Mouse (Mus musculus) midbrain, embryonic 11.5 days (tissue): Measurements from ENCODE around the gene Gm43552. TPM values are rescaled to one million over a fixed set of nuclear protein-coding genes. Genes with fewer than 3 reads are reported as not detected.
"Not testable (repeated sequence)": the region's sequence is repeated elsewhere in the genome, so short reads cannot be mapped to it uniquely, and the experiment has no call there.

ENCODE experiments used
- ATAC-seq: fragments of 200-750 bp; cut with Nextera tagmentation; 2 replicates; pipeline ENCODE4 v1.8.0; 2017; ENCODE audit warnings: moderate TSS enrichment, moderate library complexity; ENCODE audit not compliant: low FRiP score
- DNase-seq: peaks from one replicate; pipeline ENCODE4 v3.0.0; 2015; ENCODE audit warnings: low spot score; ENCODE audit errors: missing footprints
- H3K27ac ChIP-seq: fragments of 300-500 bp; sonication (generic); 2 replicates; pipeline ENCODE4 v1.5.1; 2014; ENCODE audit warnings: low read depth, low read length
- H3K27me3 ChIP-seq: fragments of 300-500 bp; sonication (generic); 2 replicates; pipeline ENCODE4 v1.6.1; 2014; ENCODE audit warnings: mild to moderate bottlenecking, low read length, moderate library complexity, mixed read lengths; ENCODE audit not compliant: control insufficient read depth, insufficient read depth
- H3K36me3 ChIP-seq: fragments of 300-500 bp; sonication (generic); 2 replicates; pipeline ENCODE4 v1.6.1; 2014; ENCODE audit warnings: mild to moderate bottlenecking, low read length, moderate library complexity, mixed read lengths; ENCODE audit not compliant: control insufficient read depth, insufficient read depth
- H3K4me1 ChIP-seq: fragments of 300-500 bp; sonication (generic); 2 replicates; pipeline ENCODE4 v1.6.1; 2014; ENCODE audit warnings: low read length; ENCODE audit not compliant: control insufficient read depth, insufficient read depth
- H3K4me2 ChIP-seq: fragments of 300-500 bp; sonication (generic); 2 replicates; pipeline ENCODE4 v1.6.1; 2014; ENCODE audit warnings: mild to moderate bottlenecking, moderate library complexity
- H3K4me3 ChIP-seq: fragments of 300-500 bp; sonication (generic); 2 replicates; pipeline ENCODE4 v1.5.1; 2014; ENCODE audit warnings: low read depth, low read length
- H3K9ac ChIP-seq: fragments of 300-500 bp; sonication (generic); 2 replicates; pipeline ENCODE4 v1.6.1; 2014; ENCODE audit warnings: low read length
- H3K9me3 ChIP-seq: fragments of 300-500 bp; sonication (generic); 2 replicates; pipeline ENCODE4 v1.6.1; 2016; ENCODE audit warnings: low read length; ENCODE audit not compliant: control insufficient read depth
- WGBS: fragments of 180-500 bp; shearing (Covaris S2); extraction: QIAGEN DNeasy Blood & Tissue Kit; methylation state at CpG from one replicate; pipeline ENCODE4 v1.1.7; 2014; 5-methylcytosine and 5-hydroxymethylcytosine counted together
- polyA plus RNA-seq: library from polyadenylated mRNA; unstranded; fragments of >200 nt; fragmentation: Nextera tagmentation; extraction: Ambion mirVana; gene quantifications from 2 replicates; pipeline ENCODE4 v1.2.1, GENCODE M21; 2014

The Gm43552 gene
- polyA plus RNA-seq, result not detected in 2 replicates

- peak within 1 kb of the TSS; percentile 80 for H3K27ac ChIP-seq
- H3K4me2 ChIP-seq, result peak within 1 kb of the TSS; percentile 82
- peak within 1 kb of the TSS; percentile 75 for H3K4me3 ChIP-seq
- no peak for DNase-seq
- peak; percentile 97 for ATAC-seq
- no peaks in the 10 kb centered on the region for H3K27me3 ChIP-seq
- H3K9me3 ChIP-seq, result no peaks in the 10 kb centered on the region
- H3K4me1 ChIP-seq, result peaks cover 8% of the 10 kb centered on the region
- H3K9ac ChIP-seq, result peak within 1 kb of the TSS; percentile 77
- no peaks in the 10 kb centered on the region for H3K36me3 ChIP-seq
- WGBS, result under 1% methylated on average over 64 of the region's 69 CpGs
Observed at GRCm38 (mm10) chr5:65492716-65493531, at the start of gene Gm43552. TSS of gene Gm43552 (minus strand) at chr5:65492833.

- Histone ChIP-seq H3K4me2 (no peak overlapping the region), H3K36me3 (no peaks in the 10 kb centered on the region), H3K27me3 (no peaks in the 10 kb centered on the region), H3K4me3 (no peak overlapping the region), H3K9ac (no peak overlapping the region), H3K27ac (no peak overlapping the region), H3K9me3 (no peaks in the 10 kb centered on the region), H3K4me1 (peaks cover 7% of the 10 kb centered on the region)
- ATAC-seq (no peak), DNase-seq (no peak)
- WGBS, result 89% methylated on average over 3 of the region's 3 CpGs
Observed at GRCm38 (mm10) chr5:65541889-65542288, 49.3 kb upstream of the Gm43552 start.

DNA sequence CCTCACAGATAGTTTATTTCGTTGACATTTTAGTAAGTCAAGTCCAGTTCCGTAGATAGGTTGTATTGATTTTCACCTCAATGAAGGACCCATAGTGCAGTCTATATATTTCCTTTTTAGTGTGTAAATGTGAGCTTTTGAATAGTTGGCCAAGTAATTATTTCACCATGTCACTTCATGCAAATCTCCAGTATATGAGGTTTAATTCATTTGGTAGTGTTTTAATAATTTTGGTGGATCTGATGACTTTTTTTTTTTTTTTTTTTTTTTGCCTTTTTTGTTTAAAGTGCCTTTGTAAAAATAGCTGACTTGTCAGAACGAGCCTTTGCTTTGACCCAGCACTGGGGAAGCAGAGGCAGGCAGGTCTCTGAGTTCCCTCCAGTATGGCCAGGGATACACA, 47.2 kb upstream of the Gm43552 start:
- Histone ChIP-seq H3K4me3 (no peak overlapping the region), H3K27me3 (no peaks in the 10 kb centered on the region), H3K4me1 (peaks cover 12% of the 10 kb centered on the region), H3K9me3 (no peaks in the 10 kb centered on the region), H3K36me3 (no peaks in the 10 kb centered on the region), H3K4me2 (no peak overlapping the region), H3K9ac (no peak overlapping the region), H3K27ac (no peak overlapping the region)
- no peak for DNase-seq
- WGBS, result 92% methylated on average over 3 of the region's 3 CpGs
- ATAC-seq, result no peak

GRCm38 (mm10) chr5:65538829-65539228, 46.2 kb upstream of the Gm43552 start:
- Histone ChIP-seq H3K27ac (no peak overlapping the region), H3K4me1 (peaks cover 12% of the 10 kb centered on the region), H3K4me2 (peak overlapping the region; percentile 44), H3K4me3 (peak overlapping the region; percentile 13; the same call in 1 of the 2 replicates), H3K9me3 (no peaks in the 10 kb centered on the region), H3K27me3 (no peaks in the 10 kb centered on the region), H3K36me3 (no peaks in the 10 kb centered on the region), H3K9ac (no peak overlapping the region)
- DNase-seq (peak; percentile 83), ATAC-seq (no peak)
- WGBS, result 23% methylated on average over 4 of the region's 4 CpGs

- H3K4me1 ChIP-seq, result peaks cover 12% of the 10 kb centered on the region
Observed at GRCm38 (mm10) chr5:65538121-65538520, 45.5 kb upstream of the Gm43552 start.

GRCm38 (mm10) chr5:65537420-65538071, 44.9 kb upstream of the Gm43552 start:
- Histone ChIP-seq H3K9me3 (no peaks in the 10 kb centered on the region), H3K27ac (peak overlapping the region; percentile 95), H3K9ac (peak overlapping the region; percentile 89), H3K27me3 (no peaks in the 10 kb centered on the region), H3K4me3 (peak overlapping the region; percentile 65), H3K4me1 (peaks cover 12% of the 10 kb centered on the region), H3K4me2 (peak overlapping the region; percentile 72), H3K36me3 (no peaks in the 10 kb centered on the region)
- under 1% methylated on average over 51 of the region's 59 CpGs for WGBS
- DNase-seq (no peak), ATAC-seq (peak; percentile 78)

More at GRCm38 (mm10) chr5:65538121-65538520, 45.5 kb upstream of the Gm43552 start:
- DNase-seq (peak; percentile 83), ATAC-seq (no peak)
- no peaks in the 10 kb centered on the region for H3K36me3 ChIP-seq
- peak overlapping the region; percentile 72 for H3K4me2 ChIP-seq
- H3K27me3 ChIP-seq, result no peaks in the 10 kb centered on the region
- H3K27ac ChIP-seq, result peak overlapping the region; percentile 95
- H3K9me3 ChIP-seq, result no peaks in the 10 kb centered on the region
- peak overlapping the region; percentile 89 for H3K9ac ChIP-seq
- WGBS, result under 1% methylated on average over 4 of the region's 4 CpGs
- H3K4me3 ChIP-seq, result peak overlapping the region; percentile 65

DNA sequence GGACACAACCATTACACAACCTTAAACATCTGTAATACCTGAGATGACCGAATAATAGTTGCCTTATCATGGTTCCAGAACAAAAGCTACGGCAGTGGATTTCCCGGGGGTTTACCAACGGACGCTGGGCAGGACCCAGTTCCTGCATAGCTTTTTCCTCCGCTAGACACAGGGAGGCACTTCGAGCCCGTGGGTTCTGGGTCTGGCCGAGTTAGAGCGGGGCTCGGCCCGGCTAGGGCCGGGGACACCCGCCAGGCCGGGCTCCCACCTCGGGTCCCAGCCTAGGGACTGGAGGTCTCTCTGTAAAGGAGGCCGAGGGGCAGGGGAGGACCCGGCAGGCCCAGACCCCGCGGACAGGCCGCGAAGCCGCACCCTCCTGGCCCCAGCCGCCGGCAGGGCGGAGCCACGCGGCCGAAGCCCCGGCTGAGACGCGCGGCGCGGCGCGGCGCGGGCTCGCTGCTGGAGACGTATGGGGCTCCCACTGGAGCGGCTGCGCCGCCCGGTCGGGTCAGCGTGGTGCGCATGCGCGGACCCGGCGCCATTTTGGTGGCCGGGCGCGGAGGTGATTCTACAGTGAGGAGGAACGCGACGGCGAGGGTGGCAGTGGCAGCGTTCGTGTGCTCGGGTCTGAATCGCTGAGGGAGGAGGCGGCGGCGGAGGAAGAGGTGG, 44.3 kb upstream of the Gm43552 start, which contains the start of the genes Smim14 and Ube2k:
Gene Smim14 (minus strand): TSS at position 434 of the 669 bp plus-strand sequence.
Gene Ube2k (plus strand): TSS at position 483 of the 669 bp plus-strand sequence.
- Histone ChIP-seq H3K36me3 (no peaks in the 10 kb centered on the region), H3K27ac (peak within 1 kb of the TSS; percentile 95), H3K9me3 (no peaks in the 10 kb centered on the region), H3K9ac (peak within 1 kb of the TSS; percentile 89), H3K4me3 (peak within 1 kb of the TSS; percentile 65), H3K27me3 (no peaks in the 10 kb centered on the region), H3K4me1 (peaks cover 12% of the 10 kb centered on the region), H3K4me2 (peak within 1 kb of the TSS; percentile 72)
- peak; percentile 100 for DNase-seq
- peak; percentile 97 for ATAC-seq
- WGBS, result under 1% methylated on average over 62 of the region's 66 CpGs

DNA sequence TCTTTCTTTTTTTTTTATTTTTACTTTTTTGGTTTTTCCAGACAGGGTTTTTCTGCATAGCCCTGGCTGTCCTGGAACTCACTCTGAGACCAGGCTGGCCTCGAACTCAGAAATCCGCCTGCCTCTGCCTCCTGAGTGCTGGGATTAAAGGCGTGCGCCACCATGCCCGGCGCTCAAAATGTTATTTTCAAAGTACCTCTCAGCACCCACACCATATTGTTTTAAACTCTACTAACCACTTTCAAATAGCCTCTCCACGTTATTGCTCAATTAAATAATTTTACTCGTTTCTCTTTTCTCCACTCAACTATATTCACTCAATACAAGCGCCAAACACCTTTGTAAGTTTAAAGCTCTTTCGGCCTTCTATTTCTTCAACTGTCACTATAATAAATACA, 43.4 kb upstream of the Gm43552 start:
- Histone ChIP-seq H3K4me1 (peaks cover 12% of the 10 kb centered on the region), H3K4me3 (peak overlapping the region; percentile 65; the same call in 1 of the 2 replicates), H3K9ac (peak overlapping the region; percentile 89; the same call in 1 of the 2 replicates), H3K4me2 (peak overlapping the region; percentile 72)
- not testable (repeated sequence) for H3K27me3 ChIP-seq, H3K27ac ChIP-seq, ATAC-seq, H3K36me3 ChIP-seq, H3K9me3 ChIP-seq, DNase-seq
- 87% methylated on average over 10 of the region's 10 CpGs for WGBS
